Mouse (Mus musculus) embryo, embryonic 11.5 days (tissue): ENCODE data around the gene Higd1c.
"Not testable (repeated sequence)": the region's sequence is repeated elsewhere in the genome, so short reads cannot be mapped to it uniquely, and the experiment has no call there.

Experiments used
- DNase-seq: peaks from one replicate; pipeline ENCODE4 v3.0.0-alpha.2; 2012; ENCODE audit warnings: low read depth, low spot score

Gene Higd1c

DNA sequence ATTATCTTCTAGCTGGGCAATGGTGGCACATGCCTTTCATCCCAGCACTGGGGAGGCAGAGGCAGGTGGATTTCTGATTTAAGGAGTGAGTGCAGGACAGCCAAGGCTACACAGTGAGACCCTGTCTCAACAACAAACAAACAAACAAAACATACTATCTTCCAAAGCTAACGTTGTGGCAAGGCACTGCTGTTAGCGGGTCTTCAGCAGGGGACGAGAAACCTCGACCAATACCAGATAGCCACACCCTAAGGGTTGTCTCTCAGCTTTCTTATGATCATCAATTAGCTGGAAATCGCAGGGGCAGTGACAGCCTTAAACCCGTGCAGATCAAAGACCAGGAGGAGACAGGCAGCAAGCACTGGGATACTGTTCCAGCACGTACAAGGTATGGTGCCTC, at the start of gene Higd1c:
Gene Higd1c, plus strand, starts transcription at position 301 of the 400 bp plus-strand sequence.
- no peak for DNase-seq

GRCm38 (mm10) chr15:100318014-100318671, 46.2 kb upstream of the Higd1c start:
- DNase-seq: not testable (repeated sequence)

DNA sequence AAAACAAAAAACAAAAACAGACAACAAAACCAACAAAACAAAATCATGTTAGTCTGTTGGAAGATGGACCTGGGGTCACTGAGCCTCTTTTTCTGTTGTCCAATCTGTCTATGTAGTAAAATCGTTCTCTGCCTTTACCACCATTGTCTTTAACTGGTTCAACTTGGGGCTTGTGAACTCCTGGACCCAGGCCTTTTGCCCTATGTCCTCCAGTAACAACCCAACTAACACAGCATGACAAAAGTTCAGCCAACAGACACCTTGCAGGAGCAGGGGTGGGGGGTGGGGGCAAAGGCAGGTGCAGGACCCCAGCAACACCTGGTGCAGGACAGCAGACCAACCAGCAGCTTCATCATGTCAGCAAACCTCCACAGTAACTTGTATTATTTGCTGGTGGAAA, 44.5 kb upstream of the Higd1c start:
- no peak for DNase-seq

- DNase-seq: no peak
Observed at GRCm38 (mm10) chr15:100320295-100320905, 43.9 kb upstream of the Higd1c start.

- no peak for DNase-seq
Observed at GRCm38 (mm10) chr15:100321134-100321533, 43.2 kb upstream of the Higd1c start.

DNA sequence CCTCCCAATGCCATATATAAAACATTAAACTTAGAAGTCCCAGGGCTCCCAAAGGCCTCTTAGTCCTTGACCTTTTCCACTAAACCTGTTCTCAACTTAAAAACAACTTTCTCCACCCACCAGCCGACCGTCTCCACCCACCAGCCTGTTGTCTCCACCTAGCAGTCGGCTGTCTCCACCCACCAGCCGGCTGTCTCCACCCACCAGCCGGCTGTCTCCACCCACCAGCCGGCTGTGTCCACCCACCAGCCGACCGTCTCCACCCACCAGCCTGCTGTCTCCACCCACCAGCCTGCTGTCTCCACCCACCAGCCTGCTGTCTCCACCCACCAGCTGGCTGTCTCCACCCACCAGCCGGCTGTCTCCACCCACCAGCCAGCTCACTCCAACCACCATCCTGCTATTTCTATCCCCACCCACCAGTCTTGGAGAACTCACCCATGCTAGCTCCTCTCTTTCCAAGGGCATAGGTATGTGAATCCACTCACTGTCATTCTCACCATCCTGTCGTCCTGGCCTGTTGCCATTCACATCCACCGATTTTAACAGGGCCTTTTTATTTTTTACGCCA, 40.2 kb upstream of the Higd1c start:
- DNase-seq: no peak

- no peak for DNase-seq
Observed at GRCm38 (mm10) chr15:100325235-100325634, 39.1 kb upstream of the Higd1c start.

GRCm38 (mm10) chr15:100328089-100328488, 36.3 kb upstream of the Higd1c start:
- not testable (repeated sequence) for DNase-seq

- DNase-seq: not testable (repeated sequence)
Observed at GRCm38 (mm10) chr15:100329336-100329735, 35.0 kb upstream of the Higd1c start.

DNA sequence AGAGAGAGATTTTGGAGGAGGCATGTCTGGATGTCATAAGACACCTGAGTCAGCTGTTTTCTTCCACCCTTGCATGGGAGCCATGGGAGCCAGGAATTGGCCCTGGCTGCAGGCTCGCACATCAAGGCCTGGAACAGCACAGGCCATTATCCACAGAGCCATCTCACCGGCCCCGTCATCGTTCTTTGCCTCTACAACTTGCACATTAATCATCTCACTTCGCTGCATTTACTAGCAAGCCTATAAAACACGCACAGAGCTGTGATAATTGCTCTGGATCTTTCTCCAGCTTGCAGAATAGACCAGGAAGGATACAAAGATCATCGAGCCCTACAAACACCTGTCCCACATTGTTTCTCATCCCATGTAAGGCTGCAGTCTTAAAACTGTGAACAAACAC, 33.6 kb upstream of the Higd1c start:
- no peak for DNase-seq

DNA sequence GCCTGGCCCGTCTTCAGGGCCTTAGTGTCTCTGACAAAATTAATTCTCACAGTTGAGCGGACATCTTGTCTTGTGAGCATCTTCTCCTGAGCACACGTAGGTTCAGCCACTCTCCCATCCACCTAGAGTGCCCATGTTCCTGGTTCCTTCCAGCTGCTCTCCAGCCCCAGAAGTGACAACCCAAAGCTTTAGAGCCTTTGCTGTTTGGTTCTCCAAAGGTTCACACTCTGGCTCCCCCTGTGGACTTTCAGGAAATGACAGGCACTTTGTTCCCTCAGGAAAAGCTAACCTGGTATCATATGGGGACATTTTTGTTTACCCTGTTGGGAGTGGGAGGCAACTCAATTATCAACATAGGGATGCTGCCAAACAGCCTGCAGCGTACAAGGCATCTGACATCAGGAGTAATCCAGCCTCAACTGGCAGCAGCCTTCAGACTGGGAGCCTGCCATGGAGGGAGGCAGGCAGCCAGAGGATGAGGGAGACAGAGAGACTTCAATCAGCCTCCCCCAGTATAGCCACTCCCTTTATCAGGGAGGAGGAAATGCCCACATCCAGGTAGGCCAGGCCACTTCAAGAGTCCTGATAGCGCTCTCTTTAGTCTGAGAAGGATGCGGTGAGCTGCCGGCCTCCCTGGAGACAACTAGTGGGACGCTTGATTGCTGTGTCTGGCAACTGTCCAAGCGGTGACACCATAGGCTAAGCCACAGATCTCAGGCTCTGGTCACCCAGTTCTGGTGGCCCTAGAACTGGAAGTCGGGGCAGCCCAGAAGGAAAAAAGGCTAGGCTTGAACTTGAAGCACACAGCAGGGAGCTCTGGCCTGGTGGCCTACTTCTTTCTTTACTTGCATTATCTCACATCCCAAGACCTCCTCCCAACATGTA, 32.0 kb upstream of the Higd1c start:
- DNase-seq: not testable (repeated sequence)

DNA sequence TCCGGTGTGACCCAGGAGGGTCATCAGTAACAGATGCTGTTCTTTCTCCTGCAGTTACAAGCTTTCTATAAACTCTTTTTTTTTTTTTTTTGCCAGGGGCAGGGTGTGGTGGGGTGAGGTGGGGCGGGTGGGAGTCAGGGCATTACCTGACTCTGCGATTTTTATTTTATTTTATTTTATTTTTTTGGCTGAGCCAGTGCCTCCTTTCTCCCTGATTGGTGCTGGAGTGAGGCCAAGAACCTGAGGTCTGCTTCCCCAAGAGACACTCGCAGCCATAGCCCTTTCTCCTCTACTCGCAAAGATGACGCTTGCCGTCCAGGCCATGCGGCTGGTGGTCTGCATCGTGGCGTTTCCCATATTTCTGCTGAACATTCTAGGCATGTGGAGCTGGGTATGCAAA, 29.7 kb upstream of the Higd1c start, which contains the start of gene Mettl7a3:
Gene Mettl7a3, plus strand, starts transcription at position 301 of the 400 bp plus-strand sequence.
- DNase-seq: no peak

- not testable (repeated sequence) for DNase-seq
Observed at GRCm38 (mm10) chr15:100337328-100337727, 27.0 kb upstream of the Higd1c start.

DNA sequence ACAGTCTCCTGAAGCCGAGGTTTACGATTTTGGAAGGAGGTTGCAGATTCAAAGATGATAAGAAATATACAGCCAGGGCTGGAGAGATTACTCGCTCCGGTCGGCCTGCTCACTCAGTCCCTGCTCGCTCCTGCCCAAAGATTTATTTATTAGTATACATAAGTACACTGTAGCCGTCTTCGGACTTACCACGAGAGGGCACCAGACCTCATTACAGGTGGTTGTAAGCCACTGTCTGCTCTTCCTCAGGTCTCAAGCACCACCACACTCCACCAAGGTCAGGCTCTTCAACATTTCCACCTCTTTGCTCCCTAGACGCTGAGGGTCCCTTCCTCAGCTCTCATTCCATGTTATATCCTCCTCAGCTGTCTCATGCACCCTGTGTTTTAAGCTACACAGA, 26.5 kb upstream of the Higd1c start:
- DNase-seq: not testable (repeated sequence)

GRCm38 (mm10) chr15:100341314-100341980, 22.9 kb upstream of the Higd1c start:
- not testable (repeated sequence) for DNase-seq

- no peak for DNase-seq
Observed at GRCm38 (mm10) chr15:100345484-100345883, 18.9 kb upstream of the Higd1c start.

DNA sequence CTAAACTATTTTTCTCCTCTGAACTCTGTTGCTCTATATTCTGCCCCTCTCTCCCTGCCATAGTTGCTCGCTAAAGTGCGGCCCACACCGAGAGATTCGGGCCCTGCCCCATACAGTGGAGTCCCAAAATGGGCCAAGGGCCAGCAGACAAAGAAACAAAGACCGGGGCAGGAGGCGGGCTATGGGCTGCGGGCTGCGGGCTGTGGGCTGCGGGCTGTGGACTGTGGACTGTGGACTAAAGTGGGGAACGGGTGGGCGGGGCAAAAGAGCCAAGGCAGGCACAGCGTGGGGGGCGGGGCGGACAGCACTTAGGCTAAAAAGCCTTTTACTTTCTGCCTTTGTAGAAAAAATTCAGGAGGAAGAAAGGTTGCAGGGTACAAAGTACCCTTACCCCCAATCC, 17.6 kb upstream of the Higd1c start:
- no peak for DNase-seq

- DNase-seq: no peak
Observed at GRCm38 (mm10) chr15:100349496-100349895, 14.8 kb upstream of the Higd1c start.

- DNase-seq: no peak
Observed at GRCm38 (mm10) chr15:100351501-100352060, 12.8 kb upstream of the Higd1c start.

DNA sequence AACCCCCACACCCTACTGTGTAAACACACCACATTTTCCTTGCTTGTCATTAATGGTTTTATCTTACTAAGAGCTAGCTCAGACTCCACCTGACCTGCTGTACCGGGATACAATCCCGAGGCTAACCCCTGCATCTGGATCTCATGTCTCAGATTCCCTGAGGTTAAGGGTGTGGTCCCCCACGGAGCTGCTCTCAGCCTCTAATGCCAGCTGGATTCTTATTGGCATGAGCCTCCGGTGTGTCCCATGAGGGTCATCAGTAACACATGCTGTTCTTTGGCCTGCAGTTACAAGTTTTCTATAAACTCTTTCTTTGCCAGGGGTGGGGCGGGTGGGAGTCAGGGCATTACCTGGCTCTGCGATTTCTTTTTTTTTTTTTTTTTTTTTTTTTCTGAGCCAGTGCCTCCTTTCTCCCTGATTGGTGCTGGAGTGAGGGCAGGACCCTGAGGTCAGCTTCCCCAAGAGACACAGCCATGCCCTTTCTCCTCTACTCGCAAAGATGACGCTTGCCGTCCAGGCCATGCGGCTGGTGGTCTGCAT, 11.6 kb upstream of the Higd1c start, which contains the start of the genes Methig1 and Mettl7a2:
Gene Methig1, plus strand, starts transcription at position 439 of the 540 bp plus-strand sequence.
Gene Mettl7a2, plus strand, starts transcription at position 490 of the 540 bp plus-strand sequence.
- DNase-seq: no peak
